Mouse (Mus musculus): ENCODE results near the gene Fam161b.

The Fam161b gene

GRCm38 (mm10) chr12:84361555-84362489 is at the start of gene Fam161b, which contains the start of gene Coq6:
Gene Fam161b, minus strand, starts transcription at chr12:84361833.
Gene Coq6, plus strand, starts transcription at chr12:84361657.
- DNase-seq = peak; percentile 96

DNA sequence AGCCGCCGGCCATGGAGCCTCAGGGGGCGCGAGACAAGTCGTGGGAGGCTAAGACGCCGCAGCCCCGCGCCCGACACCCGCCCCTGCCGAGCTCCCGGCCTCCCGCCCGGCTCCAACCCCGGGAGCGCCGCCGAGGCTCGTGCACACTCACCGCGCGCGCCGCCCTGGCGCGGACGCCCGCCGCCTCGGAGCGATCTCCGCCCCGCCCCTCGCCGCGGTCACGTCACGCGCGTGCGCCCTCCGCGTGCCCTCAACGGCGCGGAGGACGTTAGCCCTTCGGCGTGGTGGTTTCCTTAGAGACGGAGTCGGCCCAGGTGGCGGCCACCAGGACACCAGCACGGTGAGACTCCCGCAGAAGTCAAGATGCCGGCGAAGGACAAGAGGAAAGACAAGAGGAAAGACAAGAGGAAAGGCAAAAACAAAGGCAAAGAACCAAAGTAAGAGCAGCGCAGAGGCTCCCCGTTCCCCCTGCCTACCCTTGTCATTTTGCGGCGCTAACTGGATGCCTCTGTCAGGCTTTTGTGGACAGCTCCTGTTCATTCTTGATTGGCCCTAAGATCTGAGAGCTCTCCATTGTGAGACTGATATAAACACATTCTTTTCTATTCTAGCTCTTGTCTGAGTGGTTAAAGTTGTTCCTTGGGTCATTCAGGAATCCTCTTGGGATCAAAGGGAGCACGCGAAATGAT is 47.3 kb upstream of the Fam161b start, which contains the start of the genes Entpd5 and Bbof1:
TSS of gene Entpd5 (minus strand) at position 211 of the 689 bp plus-strand sequence.
TSS of gene Bbof1 (plus strand) at position 253 of the 689 bp plus-strand sequence.
- DNase-seq = peak; percentile 93

DNA sequence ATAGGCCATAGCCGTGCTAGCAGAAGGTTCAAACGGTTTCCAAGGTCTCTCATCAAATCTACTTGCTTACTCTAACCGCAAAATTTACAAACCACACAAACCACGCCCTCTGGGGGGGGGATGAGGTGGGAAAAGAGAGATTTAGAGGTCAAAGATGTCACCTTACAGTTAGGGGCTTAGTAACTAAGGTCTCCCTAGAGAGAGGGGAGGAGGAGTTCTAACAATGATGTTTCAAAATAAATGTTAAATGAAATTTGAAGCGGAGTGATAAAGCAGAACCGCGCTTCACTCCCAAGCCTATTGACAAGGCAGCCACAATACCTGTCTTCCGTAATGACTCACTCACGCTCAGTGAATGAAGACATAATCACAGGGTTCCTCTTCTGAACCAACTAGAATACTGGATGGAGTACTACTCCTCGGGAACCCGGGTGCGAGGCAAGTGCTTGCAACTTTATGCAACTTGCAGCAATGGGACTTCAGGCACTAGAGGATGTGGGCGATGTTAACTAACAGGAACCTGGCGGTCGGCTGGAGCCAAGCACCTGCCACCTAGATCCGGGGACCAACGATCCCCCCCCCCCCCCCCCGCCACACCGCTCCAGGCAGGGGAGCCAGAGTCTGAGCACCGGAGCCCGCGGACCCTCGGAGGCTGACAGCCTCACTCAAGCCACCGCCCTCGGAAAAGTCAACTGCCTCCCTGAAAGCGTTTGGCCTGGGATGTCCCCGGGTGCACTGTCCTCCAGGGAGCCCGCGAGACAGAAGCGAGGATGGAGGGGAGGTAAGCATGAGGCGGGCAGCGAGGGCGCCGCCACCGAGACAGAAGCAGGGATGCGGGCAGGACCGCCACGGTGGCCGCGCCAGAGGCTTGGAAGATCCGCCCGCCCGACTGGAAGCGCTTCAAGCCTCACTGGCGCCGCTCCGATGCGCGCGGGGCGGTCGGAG is 46.5 kb upstream of the Fam161b start:
- peak; percentile 35 for DNase-seq

DNA sequence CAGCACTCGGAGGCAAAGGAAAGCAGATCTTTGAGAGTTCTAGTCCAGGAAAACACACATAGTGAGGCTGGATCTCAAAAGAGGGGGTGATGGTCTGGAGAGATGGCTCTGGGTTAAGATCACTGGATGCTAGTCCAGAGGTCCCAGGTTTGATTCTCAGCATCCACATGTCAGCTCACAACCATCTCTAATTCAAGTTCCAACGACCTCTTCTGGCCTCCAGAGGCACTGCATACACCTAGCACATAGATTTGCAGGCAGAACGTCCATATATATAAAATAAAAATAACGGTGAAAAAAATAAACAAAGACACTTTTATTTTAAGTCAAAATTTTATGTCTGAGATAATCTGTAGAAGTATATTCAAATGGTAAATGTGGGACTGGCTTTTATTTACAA is 45.6 kb upstream of the Fam161b start:
- no peak for DNase-seq

DNA sequence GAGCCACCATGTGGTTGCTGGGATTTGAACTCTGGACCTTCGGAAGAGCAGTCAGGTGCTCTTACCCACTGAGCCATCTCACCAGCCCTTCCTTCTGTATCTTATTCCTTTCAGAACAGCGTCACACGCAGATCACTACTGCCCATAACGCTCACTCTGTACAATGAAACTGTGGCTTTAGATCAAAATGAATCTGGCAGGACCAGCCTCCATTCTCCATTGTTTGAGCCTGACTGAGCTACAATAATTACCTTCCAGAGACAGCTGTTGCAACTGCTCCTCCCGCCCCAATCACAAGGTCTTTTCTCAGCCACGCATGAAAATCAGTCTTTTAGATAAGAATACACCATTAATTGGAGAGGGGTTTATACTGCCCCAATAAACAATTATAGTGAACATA is 42.9 kb upstream of the Fam161b start:
- no peak for DNase-seq

GRCm38 (mm10) chr12:84402923-84403322 is 41.3 kb upstream of the Fam161b start:
- DNase-seq = no peak

DNA sequence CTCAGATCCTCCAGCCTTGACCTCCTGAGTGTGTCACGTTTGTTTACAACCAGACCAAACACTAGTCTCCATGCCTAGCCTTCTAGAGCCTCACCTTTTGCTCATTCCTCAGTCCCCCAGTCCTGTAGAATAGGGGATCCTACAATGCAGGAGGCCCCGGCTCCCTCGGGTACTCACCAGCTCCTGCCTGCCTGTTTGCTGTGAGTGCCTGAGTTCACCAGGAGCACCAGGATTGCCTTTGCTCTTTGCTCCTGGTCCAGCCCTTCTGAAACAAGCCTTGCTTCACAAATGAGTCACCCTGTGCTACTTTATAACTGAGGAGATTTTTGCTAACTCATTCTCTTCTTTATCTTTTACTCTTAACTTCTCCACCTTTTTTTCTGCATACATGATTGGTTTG is 39.0 kb upstream of the Fam161b start:
- no peak for DNase-seq

DNA sequence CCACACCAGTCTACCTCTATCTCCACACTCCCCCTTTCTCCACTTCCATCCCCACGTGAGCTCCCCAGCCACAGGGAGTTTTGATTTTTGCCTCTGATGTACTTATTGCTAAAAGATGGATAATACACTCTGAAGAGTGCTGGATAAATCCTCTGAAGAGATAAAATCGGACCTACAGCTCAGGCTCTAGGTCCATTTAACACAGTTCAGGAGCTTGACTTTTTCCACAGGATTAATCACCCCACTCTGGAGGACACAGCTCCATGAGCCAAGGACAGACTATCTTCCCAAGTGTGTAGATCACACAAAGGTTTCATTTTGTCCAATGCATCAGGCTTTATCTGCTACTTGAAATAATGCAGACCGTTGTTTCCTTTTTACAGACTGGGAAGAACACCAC is 38.4 kb upstream of the Fam161b start:
- DNase-seq = no peak

- DNase-seq = no peak
Observed at GRCm38 (mm10) chr12:84399663-84400062, 38.0 kb upstream of the Fam161b start.

DNA sequence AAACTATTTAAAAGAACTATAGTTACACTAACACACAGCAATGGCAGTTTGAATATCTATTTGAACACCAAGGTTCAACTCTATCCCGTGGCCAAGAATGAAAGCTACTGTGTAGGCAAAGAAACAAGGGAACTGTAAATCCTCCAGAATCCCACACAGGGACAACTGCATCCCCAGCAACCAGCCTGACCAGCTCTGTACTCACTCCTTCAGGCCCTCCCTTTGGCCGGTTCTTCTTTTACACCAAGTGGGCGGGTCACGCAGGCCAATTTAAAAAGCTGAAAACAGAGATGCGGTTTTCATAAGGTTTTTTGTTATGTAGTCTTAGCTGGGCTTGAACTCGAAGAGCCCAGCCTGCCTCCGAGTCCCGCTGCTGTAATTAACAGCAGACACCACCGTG is 37.5 kb upstream of the Fam161b start:
- no peak for DNase-seq

GRCm38 (mm10) chr12:84398629-84399028 is 37.0 kb upstream of the Fam161b start:
- DNase-seq = no peak

DNA sequence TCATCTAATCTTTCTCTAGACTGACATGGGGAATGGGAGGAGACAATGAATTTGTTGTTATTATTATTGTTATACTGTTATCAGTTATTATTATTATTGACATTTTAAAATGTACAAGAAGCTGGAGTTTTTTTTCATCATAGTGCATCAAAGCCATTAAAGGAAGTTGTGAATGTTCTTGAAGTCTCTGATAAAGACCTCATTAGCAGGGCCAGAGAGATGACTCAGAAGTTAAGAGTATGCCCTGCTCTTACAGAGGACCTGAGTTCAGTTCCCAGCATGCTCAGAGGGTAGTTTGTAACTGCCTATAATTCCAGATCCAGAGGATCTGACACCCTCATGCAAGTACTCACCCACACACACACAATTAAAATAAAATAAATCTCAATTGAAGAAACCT is 36.1 kb upstream of the Fam161b start:
- no peak for DNase-seq

DNA sequence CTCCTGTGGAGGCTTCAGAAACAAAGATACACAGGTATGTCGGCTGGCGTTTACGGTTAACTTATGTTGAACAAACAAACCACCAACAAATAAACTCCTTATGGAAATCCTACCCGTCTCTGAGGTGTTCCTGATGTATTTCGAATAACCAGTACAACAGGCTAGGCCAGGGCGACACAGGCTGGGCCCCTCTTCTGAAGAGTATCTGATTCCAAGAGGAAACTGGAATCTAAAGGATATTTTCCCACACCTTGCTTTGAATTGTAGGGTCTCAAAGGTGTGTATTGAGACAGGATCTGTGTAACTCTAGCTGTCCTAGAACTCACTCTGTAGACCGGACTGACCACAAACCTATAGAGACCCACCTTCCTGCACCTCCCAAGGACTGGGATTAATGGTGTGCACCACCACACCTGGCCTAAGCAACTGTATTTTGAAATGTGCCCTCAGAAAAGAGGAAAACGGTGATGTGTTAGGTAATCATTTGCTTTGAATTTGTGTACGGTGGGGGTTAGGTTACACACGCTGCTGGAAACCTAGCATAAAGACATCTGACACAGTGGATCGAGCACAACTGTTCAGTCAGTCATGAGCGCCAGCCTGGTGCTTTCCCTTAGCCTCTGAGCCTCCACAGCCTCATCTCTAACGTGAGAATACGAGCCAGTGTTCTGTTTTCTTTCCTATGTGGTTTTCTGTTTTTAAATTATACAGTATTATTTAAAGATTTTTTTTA is 35.5 kb upstream of the Fam161b start:
- no peak for DNase-seq

GRCm38 (mm10) chr12:84393847-84394246 is 32.2 kb upstream of the Fam161b start:
- no peak for DNase-seq

GRCm38 (mm10) chr12:84392681-84393080 is 31.0 kb upstream of the Fam161b start:
- no peak for DNase-seq

DNA sequence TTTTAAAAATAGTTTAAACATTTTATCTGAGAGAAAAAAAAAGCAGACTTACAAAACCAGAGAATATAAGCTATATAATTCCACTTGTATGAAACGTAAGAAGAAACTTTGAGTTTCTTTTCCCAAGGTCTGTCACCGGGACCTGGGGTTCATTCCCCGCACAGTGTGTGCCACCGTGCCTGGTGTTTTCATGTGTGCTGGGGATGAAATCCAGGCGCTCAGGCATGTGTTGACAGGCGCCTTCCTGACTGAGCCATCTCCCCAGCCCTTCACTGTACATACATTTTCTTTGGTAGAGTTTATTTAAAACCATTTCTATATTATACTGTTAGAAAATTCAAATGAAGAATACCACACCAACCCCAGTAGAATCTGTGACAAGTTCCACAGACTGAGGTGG is 28.7 kb upstream of the Fam161b start:
- DNase-seq = no peak

DNA sequence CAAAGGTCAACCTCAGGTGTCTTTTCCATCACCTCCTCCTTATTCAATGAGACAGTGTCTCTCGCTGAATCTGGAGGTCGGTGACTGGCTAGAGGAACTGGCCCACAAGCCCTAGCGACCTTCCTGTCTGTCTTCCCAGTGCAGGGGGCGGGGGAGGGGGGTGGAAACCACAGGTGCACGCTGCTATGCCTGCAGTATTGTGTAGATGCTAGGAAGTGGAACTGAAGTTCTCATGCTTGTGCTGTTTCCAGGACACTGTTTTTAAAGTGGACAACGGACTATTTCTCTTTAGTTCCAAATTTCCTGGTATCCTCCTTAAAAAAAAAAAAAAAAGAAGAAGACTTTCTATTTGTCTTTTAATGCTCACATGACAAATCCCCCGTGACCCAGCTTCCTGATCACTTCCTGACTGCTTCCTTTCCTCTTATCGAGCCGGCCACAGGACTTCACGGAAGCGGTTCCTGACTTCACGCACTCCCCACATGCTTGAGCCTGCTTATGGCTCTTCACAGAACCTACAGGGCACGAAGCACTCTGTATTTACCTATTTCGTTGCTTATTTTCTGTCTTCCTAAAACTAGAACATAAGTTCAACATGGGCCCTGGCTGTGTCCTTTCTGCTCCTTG is 27.3 kb upstream of the Fam161b start:
- no peak for DNase-seq

DNA sequence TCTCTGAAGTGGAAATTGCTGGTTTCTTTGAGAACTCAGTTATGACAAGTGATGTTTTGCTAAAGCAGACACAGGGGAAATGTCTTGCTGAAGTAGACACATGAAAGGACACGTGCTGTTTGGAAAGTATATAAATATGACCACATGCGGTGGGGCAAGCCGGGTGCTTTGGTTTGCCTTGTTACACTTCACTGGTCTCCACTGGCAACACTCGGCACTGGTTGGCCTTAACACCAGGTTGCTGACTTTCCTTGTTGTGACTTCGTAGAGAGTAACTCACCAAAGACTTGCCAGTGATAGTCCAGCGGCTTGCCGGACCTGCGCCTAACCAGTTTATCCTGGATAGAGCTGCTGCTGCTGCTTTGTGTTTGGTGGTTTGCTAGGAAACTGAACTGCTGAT is 26.5 kb upstream of the Fam161b start:
- DNase-seq = no peak

GRCm38 (mm10) chr12:84385408-84385807 is 23.8 kb upstream of the Fam161b start:
- DNase-seq = no peak

- peak; percentile 60 for DNase-seq
Observed at GRCm38 (mm10) chr12:84384644-84385081, 23.0 kb upstream of the Fam161b start.

GRCm38 (mm10) chr12:84382369-84382768 is 20.7 kb upstream of the Fam161b start:
- no peak for DNase-seq

Measured in lung, postnatal 10 days (tissue).